Mouse (Mus musculus) intestine, embryonic 15.5 days (tissue): ENCODE measurements around the gene Scube1. TPM values are rescaled to one million over a fixed set of nuclear protein-coding genes. Genes with fewer than 3 reads are reported as not detected.

Experiments
- ATAC-seq: fragments of 200-750 bp; cut with Nextera tagmentation; 2 replicates; pipeline ENCODE4 v1.8.0; 2017; ENCODE audit warnings: moderate TSS enrichment, moderate library complexity
- H3K27ac ChIP-seq: fragments of 300-500 bp; sonication (generic); 2 replicates; pipeline ENCODE4 v1.5.1; 2015; ENCODE audit warnings: mild to moderate bottlenecking, inconsistent platforms
- H3K27me3 ChIP-seq: fragments of 300-500 bp; sonication (generic); replicated peaks from 2 replicates; pipeline ENCODE4 v1.6.1; 2015; ENCODE audit warnings: inconsistent platforms
- H3K36me3 ChIP-seq: fragments of 300-500 bp; sonication (generic); 2 replicates; pipeline ENCODE4 v1.6.1; 2015; ENCODE audit warnings: inconsistent platforms
- H3K4me1 ChIP-seq: fragments of 300-500 bp; sonication (generic); replicated peaks from 2 replicates; pipeline ENCODE4 v1.6.1; 2015; ENCODE audit warnings: inconsistent platforms
- H3K4me2 ChIP-seq: fragments of 300-500 bp; sonication (generic); replicated peaks from 2 replicates; pipeline ENCODE4 v1.6.1; 2015; ENCODE audit warnings: mild to moderate bottlenecking, inconsistent platforms
- H3K4me3 ChIP-seq: fragments of 300-500 bp; sonication (generic); replicated peaks from 2 replicates; pipeline ENCODE4 v1.5.1; 2015; ENCODE audit warnings: inconsistent platforms
- H3K9ac ChIP-seq: fragments of 300-500 bp; sonication (generic); 2 replicates; pipeline ENCODE4 v1.6.1; 2015; ENCODE audit warnings: inconsistent platforms
- H3K9me3 ChIP-seq: fragments of 300-500 bp; sonication (generic); 2 replicates; pipeline ENCODE4 v1.6.1; 2016; ENCODE audit warnings: inconsistent platforms
- WGBS: fragments of 180-500 bp; shearing (Covaris S2); methylation state at CpG from one replicate; pipeline ENCODE4 v1.1.7; 2015; 5-methylcytosine and 5-hydroxymethylcytosine counted together
- polyA plus RNA-seq: library from polyadenylated mRNA; unstranded; fragments of >200 nt; fragmentation: Nextera tagmentation; extraction: Ambion mirVana; gene quantifications from 2 replicates; pipeline ENCODE4 v1.2.1, GENCODE M21; 2015

Scube1 gene
- polyA plus RNA-seq, 1 experiment from 2014 or later, result 4.3 TPM

DNA sequence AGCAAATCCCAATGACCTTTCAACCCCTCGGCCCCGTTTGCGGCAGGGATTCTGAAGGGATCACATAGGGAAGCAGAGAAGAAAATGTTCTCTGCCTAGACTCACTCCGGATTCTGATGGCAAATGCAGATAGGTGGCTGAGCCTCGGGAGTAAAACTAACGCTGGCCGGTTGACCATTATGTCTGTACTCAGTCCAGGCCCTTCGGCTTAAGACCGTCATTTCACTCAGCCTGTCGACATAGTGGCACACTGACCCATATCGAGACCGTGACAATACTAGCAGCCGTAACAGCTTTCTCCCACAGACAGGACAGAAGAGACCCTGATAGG, 24.3 kb downstream of the Scube1 start:
- ATAC-seq, result no peak
- H3K27ac ChIP-seq, result no peak overlapping the region
- WGBS, result 70% methylated on average over 13 of the region's 13 CpGs
- H3K9ac ChIP-seq, result no peak overlapping the region
- H3K9me3 ChIP-seq, result no peaks in the 10 kb centered on the region
- H3K27me3 ChIP-seq, result no peaks in the 10 kb centered on the region
- no peaks in the 10 kb centered on the region for H3K36me3 ChIP-seq
- peaks cover 20% of the 10 kb centered on the region for H3K4me1 ChIP-seq
- H3K4me3 ChIP-seq, result no peak overlapping the region
- H3K4me2 ChIP-seq, result no peak overlapping the region

DNA sequence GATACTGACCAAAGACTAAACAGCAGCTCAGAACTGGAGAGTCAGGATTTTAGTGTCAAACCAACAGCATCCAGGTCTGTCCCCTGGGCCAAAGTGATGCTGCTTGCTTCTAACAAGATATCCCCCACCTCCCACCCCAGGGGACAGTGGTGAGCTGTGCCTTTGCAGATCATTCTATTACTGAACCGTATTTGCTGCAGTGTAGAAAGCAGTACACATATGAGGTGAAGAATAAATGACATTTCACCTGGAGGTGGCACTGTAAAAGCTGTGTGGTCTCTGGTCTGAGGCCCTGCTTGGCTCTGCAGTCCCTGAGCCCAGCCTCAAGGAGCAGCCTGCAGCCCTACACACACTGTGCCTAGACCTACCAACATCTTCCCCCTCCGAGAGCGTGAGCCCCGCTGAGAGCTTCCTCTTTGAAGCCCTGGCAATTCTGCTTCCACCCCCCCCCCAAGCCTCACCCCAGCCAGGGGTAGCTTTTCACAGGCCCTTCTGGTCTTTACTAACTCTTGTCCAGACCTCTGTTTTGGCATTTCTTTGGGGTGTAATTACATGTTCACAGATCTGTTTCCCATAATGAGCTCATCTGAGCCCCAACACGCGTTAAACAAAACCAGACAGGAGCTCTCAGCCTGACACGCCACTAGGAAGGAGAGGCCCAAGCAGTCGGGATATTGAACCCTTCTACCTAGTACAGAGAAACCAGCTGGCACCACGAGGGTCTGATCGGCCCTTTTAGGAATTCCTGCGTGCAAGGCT, 24.8 kb downstream of the Scube1 start:
- WGBS, result 45% methylated on average over 11 of the region's 11 CpGs
- no peak overlapping the region for H3K9ac ChIP-seq
- no peaks in the 10 kb centered on the region for H3K36me3 ChIP-seq
- H3K4me2 ChIP-seq, result no peak overlapping the region
- no peak overlapping the region for H3K4me3 ChIP-seq
- H3K27ac ChIP-seq, result no peak overlapping the region
- H3K27me3 ChIP-seq, result no peaks in the 10 kb centered on the region
- no peak for ATAC-seq
- H3K4me1 ChIP-seq, result peaks cover 20% of the 10 kb centered on the region
- no peaks in the 10 kb centered on the region for H3K9me3 ChIP-seq

GRCm38 (mm10) chr15:83699132-83699833, 25.5 kb downstream of the Scube1 start:
- ATAC-seq, result no peak
- Histone ChIP-seq H3K9me3 (no peaks in the 10 kb centered on the region), H3K27me3 (no peaks in the 10 kb centered on the region), H3K27ac (no peak overlapping the region), H3K36me3 (no peaks in the 10 kb centered on the region), H3K9ac (no peak overlapping the region), H3K4me2 (no peak overlapping the region), H3K4me3 (no peak overlapping the region), H3K4me1 (peaks cover 20% of the 10 kb centered on the region)
- 60% methylated on average over 20 of the region's 20 CpGs for WGBS

DNA sequence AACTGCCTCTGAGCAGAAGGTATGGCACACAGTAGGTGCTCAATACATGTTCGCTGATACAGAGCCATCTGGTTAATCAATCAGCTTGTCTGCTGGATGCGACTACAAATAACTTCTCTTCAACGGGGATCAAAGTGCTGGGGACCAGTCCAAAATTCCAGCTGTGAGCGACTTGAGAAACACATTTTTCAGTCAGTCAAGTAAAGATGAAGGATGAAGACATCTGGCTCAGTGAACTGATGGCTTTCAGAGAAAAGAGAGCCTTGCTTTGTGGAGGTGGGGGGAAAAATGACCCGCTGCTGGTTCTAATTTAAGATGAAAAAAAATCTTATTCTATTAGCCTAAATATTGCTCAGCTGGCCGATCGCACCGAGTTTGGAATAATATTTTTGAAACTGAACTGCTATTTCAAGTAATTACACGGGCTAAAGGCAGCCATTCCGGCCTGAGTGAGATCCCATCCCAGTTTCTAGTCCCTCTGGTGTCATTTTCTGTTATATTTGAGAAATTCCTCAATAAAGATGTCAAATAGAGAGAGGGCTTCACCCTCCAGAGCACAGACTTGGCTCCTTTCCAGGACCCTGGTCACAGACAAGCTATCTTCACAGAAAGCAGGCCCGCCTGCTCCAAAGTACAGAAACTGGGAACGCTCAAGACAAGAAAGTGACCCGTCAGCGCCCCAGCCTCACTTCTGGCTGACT, 28.0 kb downstream of the Scube1 start:
- Histone ChIP-seq H3K4me3 (no peak overlapping the region), H3K27ac (no peak overlapping the region), H3K4me1 (peaks cover 22% of the 10 kb centered on the region), H3K9me3 (no peaks in the 10 kb centered on the region), H3K4me2 (0 out of 2 replicates have a peak overlapping the region, but pooled peaks have one; percentile 9), H3K9ac (no peak overlapping the region), H3K36me3 (no peaks in the 10 kb centered on the region), H3K27me3 (no peaks in the 10 kb centered on the region)
- ATAC-seq, result 0 out of 2 replicates have a peak, but pooled peaks have one; percentile 47
- 38% methylated on average over 14 of the region's 14 CpGs for WGBS

- H3K27me3 ChIP-seq, result no peaks in the 10 kb centered on the region
- H3K36me3 ChIP-seq, result no peaks in the 10 kb centered on the region
- no peaks in the 10 kb centered on the region for H3K9me3 ChIP-seq
- H3K4me2 ChIP-seq, result no peak overlapping the region
- WGBS, result 76% methylated on average over 11 of the region's 11 CpGs
- no peak overlapping the region for H3K9ac ChIP-seq
- H3K27ac ChIP-seq, result no peak overlapping the region
- H3K4me3 ChIP-seq, result no peak overlapping the region
- H3K4me1 ChIP-seq, result peaks cover 29% of the 10 kb centered on the region
- no peak for ATAC-seq
Measured at GRCm38 (mm10) chr15:83695159-83695558, 29.7 kb downstream of the Scube1 start.

DNA sequence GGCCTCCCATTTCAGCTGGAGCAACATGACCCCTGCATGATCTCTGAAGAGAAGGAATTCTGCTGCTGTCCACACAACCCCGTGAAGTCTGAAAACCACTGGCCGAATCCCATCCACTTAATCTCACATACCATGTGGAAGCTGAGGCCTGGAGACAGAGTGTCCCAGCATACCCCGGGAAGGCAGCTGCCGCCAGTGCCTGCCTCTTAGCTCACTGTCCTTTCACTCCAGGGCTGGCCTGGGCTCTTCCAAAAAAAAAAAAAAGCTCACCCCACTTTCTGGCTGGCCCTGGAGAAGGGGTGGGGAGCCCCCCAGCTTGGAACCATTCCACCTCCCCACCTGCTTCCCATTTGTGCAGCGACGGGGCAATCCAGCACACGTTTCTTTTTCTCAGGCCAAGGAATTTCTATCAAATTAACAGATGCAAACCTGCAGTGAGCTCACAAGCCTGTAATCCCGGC, 32.9 kb downstream of the Scube1 start:
- no peak overlapping the region for H3K9ac ChIP-seq
- H3K27me3 ChIP-seq, result 0 out of 2 replicates have a peak, but pooled peaks cover 3% of the 10 kb centered on the region
- 0 out of 2 replicates have a peak overlapping the region, but pooled peaks have one; percentile 7 for H3K27ac ChIP-seq
- H3K4me2 ChIP-seq, result no peak overlapping the region
- H3K4me3 ChIP-seq, result no peak overlapping the region
- no peaks in the 10 kb centered on the region for H3K36me3 ChIP-seq
- 43% methylated on average over 8 of the region's 8 CpGs for WGBS
- peak; percentile 54; the same call in 1 of the 2 replicates for ATAC-seq
- H3K9me3 ChIP-seq, result no peaks in the 10 kb centered on the region
- H3K4me1 ChIP-seq, result peaks cover 22% of the 10 kb centered on the region

- Histone ChIP-seq H3K4me3 (no peak overlapping the region), H3K4me1 (peaks cover 13% of the 10 kb centered on the region), H3K27me3 (0 out of 2 replicates have a peak, but pooled peaks cover 3% of the 10 kb centered on the region), H3K36me3 (no peaks in the 10 kb centered on the region), H3K9me3 (no peaks in the 10 kb centered on the region), H3K27ac (no peak overlapping the region), H3K9ac (no peak overlapping the region), H3K4me2 (no peak overlapping the region)
- WGBS, result 62% methylated on average over 12 of the region's 12 CpGs
- no peak for ATAC-seq
Measured at GRCm38 (mm10) chr15:83689946-83690345, 34.9 kb downstream of the Scube1 start.

DNA sequence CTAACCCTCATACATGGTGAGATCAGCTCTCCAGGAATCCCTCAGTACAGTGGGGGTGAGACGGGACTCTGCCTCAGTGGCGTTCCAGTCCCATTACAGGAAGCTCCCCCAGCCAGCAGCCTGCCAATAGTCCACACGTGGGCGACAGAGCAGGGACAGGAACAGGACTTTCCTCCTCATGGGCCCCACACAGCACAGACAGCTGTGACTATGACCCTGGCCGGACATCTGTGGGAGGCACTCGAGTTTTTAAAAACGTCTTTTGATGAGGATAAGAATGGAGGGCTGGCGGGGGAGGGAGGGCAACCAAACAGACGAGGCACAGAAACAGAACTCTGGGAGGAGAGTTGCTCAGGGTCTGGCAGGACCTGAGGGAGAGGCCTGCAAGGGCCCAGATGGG, 38.2 kb downstream of the Scube1 start:
- Histone ChIP-seq H3K9ac (no peak overlapping the region), H3K4me3 (no peak overlapping the region), H3K27ac (no peak overlapping the region), H3K4me1 (peaks cover 9% of the 10 kb centered on the region), H3K36me3 (no peaks in the 10 kb centered on the region), H3K9me3 (no peaks in the 10 kb centered on the region), H3K27me3 (0 out of 2 replicates have a peak, but pooled peaks cover 3% of the 10 kb centered on the region), H3K4me2 (no peak overlapping the region)
- WGBS, result 54% methylated on average over 9 of the region's 9 CpGs
- no peak for ATAC-seq

DNA sequence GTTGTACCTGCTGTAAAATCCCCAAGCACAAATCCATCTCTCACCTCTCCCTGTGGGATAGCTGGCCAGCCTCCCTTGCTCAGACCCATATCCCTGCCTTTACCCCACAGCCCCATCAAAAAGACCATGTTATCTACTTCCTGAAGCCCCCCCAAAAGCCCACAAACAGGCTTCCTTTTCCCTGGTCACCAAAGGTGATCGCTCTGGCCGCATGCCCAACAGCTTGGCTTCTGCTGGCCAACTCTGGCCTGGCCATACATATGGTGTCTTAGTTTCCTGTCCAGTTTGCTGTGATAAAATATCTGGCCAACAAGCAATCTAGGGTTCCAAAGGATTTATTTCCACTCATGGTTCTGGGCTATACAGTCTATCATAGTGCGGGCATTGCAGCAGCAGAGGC, 38.9 kb downstream of the Scube1 start:
- WGBS, result 92% methylated on average over 3 of the region's 3 CpGs
- no peak overlapping the region for H3K27ac ChIP-seq
- H3K9ac ChIP-seq, result no peak overlapping the region

DNA sequence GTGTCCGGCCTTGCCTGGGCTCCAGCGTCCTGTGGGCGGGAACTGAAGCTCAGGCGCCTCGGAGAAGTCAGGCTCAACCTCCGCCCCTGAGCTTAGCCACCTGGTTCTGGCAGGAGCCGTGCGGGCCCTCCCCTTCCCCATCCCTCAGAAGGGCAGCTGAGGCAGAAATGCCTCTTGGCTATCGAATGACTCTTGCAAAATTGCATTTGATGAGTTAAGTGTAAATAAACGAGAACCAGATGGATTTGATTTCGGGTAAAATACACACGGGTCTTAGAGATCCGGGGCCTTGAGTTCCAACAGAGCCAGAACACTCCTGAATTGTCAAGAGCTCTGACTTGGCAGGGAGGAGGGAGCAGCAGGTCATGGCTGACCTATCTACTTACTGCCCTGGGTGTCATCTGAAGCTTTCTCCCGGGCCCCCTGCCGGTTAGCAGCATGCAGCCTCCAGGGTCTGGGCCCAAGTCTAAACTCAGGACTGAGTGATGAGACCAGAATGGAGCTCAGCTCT, 41.7 kb downstream of the Scube1 start:
- Histone ChIP-seq H3K4me1 (peaks cover 7% of the 10 kb centered on the region; the same call in 1 of the 2 replicates), H3K27me3 (0 out of 2 replicates have a peak, but pooled peaks cover 1% of the 10 kb centered on the region), H3K36me3 (no peaks in the 10 kb centered on the region), H3K27ac (no peak overlapping the region), H3K9ac (no peak overlapping the region), H3K4me3 (no peak overlapping the region), H3K9me3 (no peaks in the 10 kb centered on the region), H3K4me2 (no peak overlapping the region)
- ATAC-seq, result 0 out of 2 replicates have a peak, but pooled peaks have one; percentile 29
- WGBS, result 31% methylated on average over 15 of the region's 15 CpGs

More for the DNA sequence above, 38.9 kb downstream of the Scube1 start:
- Histone ChIP-seq H3K36me3 (no peaks in the 10 kb centered on the region), H3K4me3 (no peak overlapping the region), H3K4me2 (no peak overlapping the region), H3K4me1 (0 out of 2 replicates have a peak, but pooled peaks cover 6% of the 10 kb centered on the region), H3K9me3 (no peaks in the 10 kb centered on the region), H3K27me3 (0 out of 2 replicates have a peak, but pooled peaks cover 3% of the 10 kb centered on the region)
- ATAC-seq, result no peak

GRCm38 (mm10) chr15:83680300-83680699, 44.5 kb downstream of the Scube1 start:
- H3K9me3 ChIP-seq, result no peaks in the 10 kb centered on the region
- no peak overlapping the region for H3K27ac ChIP-seq
- no peak overlapping the region for H3K4me3 ChIP-seq
- peaks cover 3% of the 10 kb centered on the region; the same call in 1 of the 2 replicates for H3K27me3 ChIP-seq
- no peak overlapping the region for H3K9ac ChIP-seq
- H3K4me2 ChIP-seq, result no peak overlapping the region
- H3K4me1 ChIP-seq, result peaks cover 12% of the 10 kb centered on the region; the same call in 1 of the 2 replicates
- ATAC-seq, result no peak
- 86% methylated on average over 7 of the region's 7 CpGs for WGBS
- H3K36me3 ChIP-seq, result no peaks in the 10 kb centered on the region

DNA sequence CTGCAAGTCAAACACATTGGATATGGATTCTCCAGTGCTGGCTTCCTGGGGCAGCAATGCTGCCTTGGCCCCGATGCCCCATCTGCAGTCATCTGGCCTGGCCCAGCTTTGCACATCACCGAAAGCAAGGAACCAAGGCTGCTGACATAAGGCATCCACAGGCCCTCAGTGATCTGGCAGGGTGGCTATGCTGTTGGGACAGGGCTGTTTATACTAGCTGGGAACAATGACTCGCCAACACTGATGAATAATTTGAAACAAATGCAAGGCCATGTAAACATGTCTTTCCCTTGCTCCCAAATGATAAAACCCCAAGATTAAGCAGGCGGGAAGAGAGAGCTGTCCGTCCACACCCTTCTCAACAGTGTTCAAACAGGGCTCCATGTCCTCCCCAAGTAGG, 45.1 kb downstream of the Scube1 start:
- Histone ChIP-seq H3K4me1 (peaks cover 12% of the 10 kb centered on the region; the same call in 1 of the 2 replicates), H3K36me3 (no peaks in the 10 kb centered on the region), H3K4me3 (no peak overlapping the region), H3K9ac (no peak overlapping the region), H3K4me2 (no peak overlapping the region), H3K9me3 (no peaks in the 10 kb centered on the region), H3K27ac (no peak overlapping the region), H3K27me3 (peaks cover 3% of the 10 kb centered on the region; the same call in 1 of the 2 replicates)
- 59% methylated on average over 5 of the region's 5 CpGs for WGBS
- ATAC-seq, result no peak
